Mouse (Mus musculus): ENCODE results near the gene Asna1.

Asna1 gene

GRCm38 (mm10) chr8:84989810-84990209, 35.3 kb downstream of the Asna1 start:
- peak; percentile 95 for DNase-seq (ENCODE audit: low read depth)

DNA sequence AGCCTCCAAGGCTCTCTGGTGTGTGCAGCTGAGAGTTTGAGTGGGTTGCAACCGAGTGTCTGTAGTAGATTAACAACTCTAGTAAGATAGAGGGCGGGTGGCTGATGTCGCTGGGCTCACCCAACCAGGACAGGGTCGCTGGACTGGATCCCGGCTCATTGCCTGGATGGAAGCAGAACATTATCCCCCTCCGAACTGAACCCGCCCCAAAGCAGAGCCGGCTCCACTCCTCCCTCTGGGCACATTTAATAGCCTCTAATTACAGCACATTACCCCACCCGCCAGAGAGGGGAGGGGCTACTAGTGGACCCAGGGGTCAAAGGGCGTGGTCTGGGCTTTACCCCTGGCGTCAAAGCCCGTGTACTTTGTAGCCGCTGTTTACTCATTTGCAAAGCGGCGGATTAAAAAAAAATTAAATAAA, 35.8 kb downstream of the Asna1 start:
- no peak for DNase-seq (ENCODE audit: low read depth)

DNA sequence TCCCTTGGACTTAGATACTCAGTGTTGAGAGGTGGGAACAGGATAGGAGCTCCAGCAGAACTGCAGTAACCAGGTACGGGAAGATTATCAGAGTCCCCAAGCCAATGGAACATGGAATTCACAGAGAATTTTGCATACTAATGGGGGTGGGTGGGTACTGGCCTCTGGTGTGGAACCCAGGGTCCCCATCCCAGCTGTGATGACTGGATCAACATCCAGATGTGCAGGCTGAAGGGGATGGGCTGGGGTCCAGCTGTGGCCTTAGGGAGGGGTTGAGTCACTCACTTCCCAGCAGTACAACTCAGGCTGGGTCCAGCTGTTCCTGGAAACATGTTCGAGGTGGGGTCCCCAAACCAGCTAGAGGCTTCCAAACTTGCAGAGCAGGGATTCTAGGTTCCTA, 37.2 kb downstream of the Asna1 start:
- no peak for DNase-seq (ENCODE audit: low read depth)

DNA sequence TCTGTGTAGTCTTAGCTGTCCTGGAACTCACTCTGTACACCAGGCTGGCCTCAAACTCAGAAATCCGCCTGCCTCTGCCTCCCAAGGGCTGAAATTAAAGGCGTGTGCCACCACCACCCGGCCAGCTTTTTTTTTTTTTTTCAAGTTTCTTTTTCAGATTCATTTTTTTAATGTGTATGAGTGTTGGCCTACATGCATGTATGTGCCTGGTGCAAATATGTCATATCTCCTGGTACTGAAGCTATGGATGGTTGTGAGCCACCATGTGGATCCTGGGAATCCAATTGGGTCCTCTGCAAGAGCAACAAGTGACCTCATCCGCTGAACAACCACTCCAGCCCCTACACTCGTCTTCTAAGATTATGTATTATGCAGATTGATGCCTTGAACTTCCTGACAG, 37.7 kb downstream of the Asna1 start:
- DNase-seq (ENCODE audit: low read depth): no peak

DNA sequence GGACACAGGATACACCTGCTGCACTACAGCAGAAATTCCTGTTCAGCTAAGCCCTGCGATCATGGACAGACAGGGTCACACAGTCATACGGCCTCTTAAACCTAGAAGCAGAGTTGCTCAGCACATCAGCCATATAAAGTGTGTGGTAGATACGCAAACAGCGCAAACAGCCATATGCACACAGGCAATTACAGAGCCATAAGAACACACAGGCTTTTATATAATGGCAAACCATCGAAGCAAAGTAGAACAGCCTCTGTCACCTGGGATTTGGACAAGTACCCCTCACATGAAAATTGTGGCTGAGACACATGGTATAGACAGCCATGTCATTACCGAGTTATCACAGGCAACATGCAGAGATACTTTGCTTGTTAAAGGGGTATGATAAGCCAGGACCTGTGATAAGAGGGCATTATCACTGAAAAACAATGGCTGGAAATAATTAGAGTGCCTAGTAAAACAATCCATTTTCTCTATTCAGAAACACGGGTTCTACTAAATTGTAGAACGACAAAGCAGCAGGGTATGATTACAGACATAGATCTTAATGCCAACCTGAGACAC, 38.6 kb downstream of the Asna1 start:
- peak; percentile 54 for DNase-seq (ENCODE audit: low read depth)

GRCm38 (mm10) chr8:84985684-84986378, 39.2 kb downstream of the Asna1 start:
- DNase-seq (ENCODE audit: low read depth): peak; percentile 67

DNA sequence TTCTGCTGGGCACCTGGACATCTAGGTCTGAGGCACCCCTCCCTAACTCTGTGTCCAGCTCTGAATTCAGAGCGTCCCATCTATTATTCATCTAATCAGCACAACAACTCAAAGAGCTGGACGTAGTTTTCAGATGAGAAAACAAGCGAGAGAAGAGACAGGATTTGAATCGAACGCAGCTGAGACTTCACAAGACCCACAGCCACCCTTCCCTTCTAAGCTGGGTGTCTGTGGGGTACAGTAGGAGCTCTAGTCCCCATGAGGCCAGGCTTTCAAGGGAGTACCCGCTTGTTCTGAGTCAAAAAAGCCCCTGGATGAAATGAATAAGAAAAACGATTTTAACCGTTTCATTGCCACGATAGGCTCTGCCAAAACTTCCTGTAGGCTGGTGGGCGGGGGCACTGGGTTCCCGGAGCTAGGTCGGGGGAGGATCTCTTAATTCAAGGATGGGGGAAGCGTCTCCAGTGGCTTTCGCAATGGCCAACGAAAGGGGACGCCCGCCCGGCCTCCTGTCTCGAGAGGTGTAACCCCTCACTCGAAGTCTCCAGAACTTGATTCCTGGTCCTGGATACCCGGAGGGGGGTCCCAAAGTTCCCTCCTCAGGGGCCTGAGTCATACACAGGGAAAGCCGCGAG, 39.9 kb downstream of the Asna1 start:
- no peak for DNase-seq (ENCODE audit: low read depth)

DNA sequence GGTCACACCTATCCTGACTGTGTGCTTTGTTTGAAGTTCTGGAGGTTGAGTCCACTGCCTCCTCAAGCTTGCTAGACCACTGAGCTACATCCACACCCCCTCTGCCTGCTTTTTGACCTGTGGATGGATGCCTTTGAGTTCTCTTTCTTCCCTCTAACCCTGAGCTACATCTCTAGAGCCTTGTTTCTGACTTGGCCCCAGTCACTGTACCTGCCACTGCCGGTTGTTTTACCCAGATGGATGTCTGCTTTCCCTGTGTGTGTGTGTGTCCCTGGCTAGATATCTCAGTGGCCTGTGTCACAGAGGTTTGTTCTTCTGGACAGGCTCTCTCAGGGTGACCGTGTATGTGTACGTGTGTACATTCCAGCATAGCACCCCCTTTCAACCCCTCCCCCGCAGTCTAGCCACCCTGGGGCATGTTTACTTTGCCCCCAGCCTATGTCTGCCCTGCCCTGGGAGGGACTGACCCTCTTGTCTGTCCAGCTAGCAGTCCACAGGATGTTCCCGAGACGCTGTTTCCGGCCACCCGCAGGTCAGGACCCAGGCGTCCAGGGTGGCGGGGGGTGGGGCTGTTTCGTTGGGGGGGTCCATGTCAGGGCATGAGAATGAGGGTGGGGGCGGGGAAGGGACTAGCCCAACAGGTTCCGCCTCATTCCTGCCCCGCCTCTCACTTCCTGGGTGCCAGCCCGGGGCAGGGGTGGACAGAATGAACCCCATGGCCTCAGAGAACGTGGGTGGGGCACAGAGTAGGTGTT, 40.6 kb downstream of the Asna1 start:
- DNase-seq (ENCODE audit: low read depth): no peak

DNA sequence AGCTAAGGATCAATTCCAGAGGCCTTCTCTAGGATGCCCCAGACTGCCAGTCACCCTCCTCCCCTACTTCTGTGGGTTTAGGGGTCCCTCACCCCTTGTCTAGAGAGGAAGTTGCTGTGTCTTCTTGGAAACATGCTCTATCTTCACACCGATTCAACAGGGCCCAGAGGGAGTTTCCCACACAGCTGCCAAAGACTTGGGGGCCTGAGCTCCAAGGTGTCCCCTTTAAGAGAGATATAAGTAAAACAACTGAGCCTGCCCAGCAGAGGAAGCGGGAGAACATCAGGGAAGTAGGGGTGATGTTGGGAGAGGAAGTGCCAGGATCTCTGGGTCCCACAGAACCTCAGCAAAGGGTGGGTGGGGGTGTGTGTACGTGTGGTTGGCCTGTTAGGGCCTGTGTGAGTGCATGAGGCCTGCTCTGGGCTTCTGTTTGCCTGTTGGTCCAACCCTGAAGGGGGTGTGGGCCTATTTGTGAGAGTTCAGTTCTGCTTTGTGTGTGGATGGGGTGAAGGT, 42.5 kb downstream of the Asna1 start:
- DNase-seq (ENCODE audit: low read depth): no peak

GRCm38 (mm10) chr8:84981644-84982498, 43.2 kb downstream of the Asna1 start:
- DNase-seq (ENCODE audit: low read depth): no peak

- no peak for DNase-seq (ENCODE audit: low read depth)
Measured at GRCm38 (mm10) chr8:84980622-84981358, 44.3 kb downstream of the Asna1 start.

DNA sequence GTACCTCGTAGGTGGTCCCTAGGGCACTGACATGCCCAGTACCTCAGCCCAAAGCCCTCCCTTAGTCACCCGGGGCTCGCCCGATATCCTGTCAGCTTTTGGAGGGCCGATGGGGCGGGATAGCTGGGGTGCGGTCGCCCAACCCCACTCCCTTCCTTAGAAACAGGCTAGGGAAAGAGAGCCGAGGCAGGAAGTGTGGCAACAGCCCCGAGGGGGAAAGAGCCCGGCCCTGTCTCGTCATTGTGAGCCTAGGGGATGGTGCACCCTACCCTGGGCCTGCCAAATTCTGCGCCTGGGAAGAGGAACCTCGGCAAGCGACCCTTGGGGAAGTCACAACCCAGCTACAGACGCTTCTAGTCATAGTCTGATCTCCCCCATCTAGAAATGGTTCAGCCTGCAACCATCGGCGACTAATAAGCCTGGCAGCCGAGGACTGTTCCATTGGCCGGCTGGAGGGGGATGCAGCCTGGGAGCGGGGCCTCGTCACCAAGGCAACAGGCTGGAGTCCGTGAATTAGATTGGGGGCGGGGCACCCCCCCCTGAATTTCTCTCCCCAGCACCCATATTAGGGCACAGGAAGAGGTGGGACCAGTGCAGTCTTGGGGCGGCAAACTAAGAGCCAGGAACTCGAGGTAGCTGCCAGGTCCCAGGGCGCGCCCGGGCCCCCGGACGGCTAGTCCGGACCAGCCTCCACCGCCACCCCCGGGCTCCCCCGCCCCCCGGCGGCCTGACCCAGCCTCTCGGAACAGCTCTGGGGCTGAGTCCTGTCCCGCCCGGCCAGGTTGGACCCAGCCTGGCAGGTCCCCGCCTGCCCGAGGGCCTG, 45.3 kb downstream of the Asna1 start:
- peak; percentile 93 for DNase-seq (ENCODE audit: low read depth)

GRCm38 (mm10) chr8:84978248-84978940, 46.7 kb downstream of the Asna1 start, which contains the start of gene Junb:
Gene Junb, minus strand, starts transcription at chr8:84978718.
- DNase-seq (ENCODE audit: low read depth): peak; percentile 86

GRCm38 (mm10) chr8:84977435-84978247, 47.4 kb downstream of the Asna1 start:
- no peak for DNase-seq (ENCODE audit: low read depth)

- DNase-seq (ENCODE audit: low read depth): no peak
Measured at GRCm38 (mm10) chr8:84976763-84977434, 48.2 kb downstream of the Asna1 start.

DNA sequence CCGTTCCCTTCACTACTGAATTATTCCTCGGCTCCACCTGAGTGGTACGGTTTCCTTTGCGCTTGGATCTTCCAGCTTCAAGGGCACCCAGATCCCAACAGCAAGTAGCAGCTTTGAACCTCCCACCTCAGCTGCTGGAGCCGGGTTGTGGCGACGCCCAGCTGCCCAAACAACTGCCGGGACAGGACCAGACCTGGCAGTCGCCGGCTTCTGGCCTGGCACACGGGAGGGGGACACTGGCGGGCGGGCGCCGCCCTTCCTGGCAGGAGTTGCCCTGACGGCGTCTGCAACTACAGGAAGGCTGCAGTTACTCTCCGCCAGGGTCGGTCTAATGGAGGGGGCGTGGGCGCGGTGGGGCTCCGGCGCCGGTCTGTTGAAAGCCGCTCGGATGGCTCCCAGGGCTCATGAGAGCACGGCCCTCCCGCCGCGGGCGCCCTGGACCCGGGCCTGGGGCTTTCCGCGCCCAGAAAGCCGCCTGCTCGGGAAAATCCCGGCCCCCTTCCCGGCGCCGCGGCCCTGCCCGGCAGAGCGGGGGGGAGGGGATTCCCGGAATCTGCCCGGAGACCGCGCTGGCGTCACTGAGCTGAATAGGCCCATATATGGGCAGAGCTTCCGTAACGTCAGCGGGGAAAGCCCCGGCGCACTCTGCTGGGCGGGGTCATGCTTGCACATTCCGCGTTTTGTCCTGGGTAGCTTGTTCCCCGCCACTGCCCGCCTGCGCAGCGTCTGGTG, 48.9 kb downstream of the Asna1 start:
- peak; percentile 95 for DNase-seq (ENCODE audit: low read depth)

DNA sequence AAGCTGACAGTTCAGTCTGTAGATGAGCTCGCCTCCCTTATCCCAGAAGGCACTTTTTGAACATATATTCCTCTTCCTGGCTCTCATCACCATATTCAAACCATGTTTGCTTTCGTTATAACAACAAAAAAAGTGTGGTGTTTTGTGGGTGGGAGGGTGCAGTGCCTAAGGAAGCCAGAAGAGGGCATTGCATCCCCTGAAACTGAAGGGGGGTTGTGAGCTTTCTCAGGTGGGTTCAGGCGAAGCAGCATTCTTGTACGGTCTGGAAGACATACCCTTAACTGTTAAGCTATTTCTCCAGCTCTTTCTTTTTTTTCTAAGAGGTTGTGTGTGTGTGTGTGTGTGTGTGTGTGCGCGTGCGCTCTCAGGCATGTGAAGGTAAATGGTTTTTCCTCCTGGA, 49.6 kb downstream of the Asna1 start:
- no peak for DNase-seq (ENCODE audit: low read depth)
